Mouse (Mus musculus) MEL (cell line): Measurements from ENCODE around the gene Rap1b.

ENCODE experiments used
- BHLHE40 ChIP-seq: IDR thresholded peaks from 2 replicates; pipeline ENCODE4 v1.6.1; 2012; ENCODE audit warnings: low read depth, mild to moderate bottlenecking, inconsistent platforms, low read length, improper control_type of control experiment, borderline replicate concordance
- CHD1 ChIP-seq: IDR thresholded peaks from 2 replicates; pipeline ENCODE4 v1.6.1; 2012; ENCODE audit warnings: low read depth, mild to moderate bottlenecking, inconsistent platforms, low read length, improper control_type of control experiment
- CHD2 ChIP-seq: IDR thresholded peaks from 2 replicates; pipeline ENCODE4 v1.6.1; 2011; ENCODE audit warnings: low read length, improper control_type of control experiment
- CTCF ChIP-seq, 3 experiments: IDR thresholded peaks in 2 of 3; conservative IDR thresholded peaks in 1 of 3; 2 replicates each; pipeline ENCODE4 v1.5.1; 2011 to 2012; ENCODE audit warnings: low read length in 3 of 3, low read depth in 2 of 3, mild to moderate bottlenecking in 2 of 3, improper control_type of control experiment in 1 of 3, inconsistent platforms in 1 of 3, mixed read lengths in 1 of 3, moderate library complexity in 1 of 3; ENCODE audit not compliant: control insufficient read depth in 1 of 3, insufficient read depth in 1 of 3, poor library complexity in 1 of 3, severe bottlenecking in 1 of 3
- E2F4 ChIP-seq: IDR thresholded peaks from 2 replicates; pipeline ENCODE4 v1.6.1; 2011; ENCODE audit warnings: low read depth, low read length, improper control_type of control experiment, borderline replicate concordance
- MYC ChIP-seq: IDR thresholded peaks from 2 replicates; pipeline ENCODE4 v1.6.1; 2011; ENCODE audit warnings: low read depth, mild to moderate bottlenecking, low read length, improper control_type of control experiment, moderate library complexity
- SIN3A ChIP-seq: IDR thresholded peaks from 2 replicates; pipeline ENCODE4 v1.6.1; 2012; ENCODE audit warnings: low read length, improper control_type of control experiment, inconsistent platforms
- SMC3 ChIP-seq: IDR thresholded peaks from 2 replicates; pipeline ENCODE4 v1.6.1; 2011; ENCODE audit warnings: low read depth, low read length, improper control_type of control experiment

- TF ChIP-seq E2F4 (no peak), CHD1 (no peak), SIN3A (no peak), MYC (no peak), CTCF (IDR thresholded peaks at IDR 0.05 in 2 of 3, conservative IDR thresholded peaks at IDR 0.05 in 1 of 3; ENCODE audit: control insufficient read depth in 1 of 3, insufficient read depth in 1 of 3, low read depth in 2 of 3, low read length in 3 of 3, poor library complexity in 1 of 3, severe bottlenecking in 1 of 3) (peak; percentile 56 to 83 (median 58)), SMC3 (peak; percentile 27; the same call in 1 of the 2 replicates), BHLHE40 (no peak), CHD2 (no peak)
These were observed 49.7 kb downstream of the Rap1b start for GRCm38 (mm10) chr10:117796181-117796580.
